Mouse (Mus musculus) CD4-positive, CD25-positive, alpha-beta regulatory T cell, adult 9 weeks (primary cell): ENCODE results near the gene Selenos. TPM values are rescaled to one million over a fixed set of nuclear protein-coding genes. Genes with fewer than 3 reads are reported as not detected.

ENCODE experiments used
- polyA plus RNA-seq: library from polyadenylated mRNA; unstranded; fragments of 100-300 nt; shearing (Covaris generic); gene quantifications from one replicate; pipeline ENCODE4 v1.2.1, GENCODE M21; 2017

Gene Selenos
- 168 TPM for polyA plus RNA-seq

DNA sequence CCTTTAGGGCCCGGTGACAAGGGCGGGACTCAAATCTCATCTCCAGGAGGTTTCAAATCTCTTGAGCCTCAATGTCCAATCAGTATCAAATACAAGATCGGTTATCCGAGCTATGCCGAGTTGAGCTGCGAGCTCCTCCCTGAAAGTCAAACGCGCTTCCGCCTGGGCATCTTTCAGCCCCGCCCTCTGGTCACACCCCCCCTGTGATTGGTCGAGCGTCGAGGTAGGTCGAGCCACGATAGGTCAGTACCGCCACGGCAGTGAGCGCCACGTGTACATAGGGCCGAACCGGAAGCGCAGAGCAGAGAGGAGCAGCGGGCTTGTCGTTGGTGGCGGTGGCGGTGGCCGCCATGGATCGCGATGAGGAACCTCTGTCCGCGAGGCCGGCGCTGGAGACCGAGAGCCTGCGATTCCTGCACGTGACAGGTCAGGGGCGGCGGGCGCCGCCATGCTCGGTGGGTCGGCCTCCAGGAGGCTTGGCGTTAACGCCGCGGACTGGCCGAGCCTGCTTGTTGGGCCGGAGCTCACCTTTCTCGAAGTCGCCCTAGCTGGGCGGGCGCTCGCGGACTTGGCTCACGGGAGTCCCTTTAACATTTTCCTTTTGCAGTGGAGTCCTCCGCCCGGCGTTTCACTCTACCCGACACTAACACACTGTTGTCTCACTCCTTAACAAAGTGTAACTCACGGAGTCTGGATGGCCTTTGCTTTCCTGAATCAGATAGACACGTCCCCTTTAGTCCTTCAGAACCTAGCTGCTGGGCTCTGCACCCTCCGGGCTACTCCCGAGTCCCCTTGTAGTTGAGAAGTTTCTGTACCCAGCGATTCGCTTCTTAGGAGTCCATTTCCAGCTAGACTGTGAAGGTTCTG is at the start of gene Selenos:
Selenos (plus strand) TSS at position 286 of the 867 bp plus-strand sequence.

DNA sequence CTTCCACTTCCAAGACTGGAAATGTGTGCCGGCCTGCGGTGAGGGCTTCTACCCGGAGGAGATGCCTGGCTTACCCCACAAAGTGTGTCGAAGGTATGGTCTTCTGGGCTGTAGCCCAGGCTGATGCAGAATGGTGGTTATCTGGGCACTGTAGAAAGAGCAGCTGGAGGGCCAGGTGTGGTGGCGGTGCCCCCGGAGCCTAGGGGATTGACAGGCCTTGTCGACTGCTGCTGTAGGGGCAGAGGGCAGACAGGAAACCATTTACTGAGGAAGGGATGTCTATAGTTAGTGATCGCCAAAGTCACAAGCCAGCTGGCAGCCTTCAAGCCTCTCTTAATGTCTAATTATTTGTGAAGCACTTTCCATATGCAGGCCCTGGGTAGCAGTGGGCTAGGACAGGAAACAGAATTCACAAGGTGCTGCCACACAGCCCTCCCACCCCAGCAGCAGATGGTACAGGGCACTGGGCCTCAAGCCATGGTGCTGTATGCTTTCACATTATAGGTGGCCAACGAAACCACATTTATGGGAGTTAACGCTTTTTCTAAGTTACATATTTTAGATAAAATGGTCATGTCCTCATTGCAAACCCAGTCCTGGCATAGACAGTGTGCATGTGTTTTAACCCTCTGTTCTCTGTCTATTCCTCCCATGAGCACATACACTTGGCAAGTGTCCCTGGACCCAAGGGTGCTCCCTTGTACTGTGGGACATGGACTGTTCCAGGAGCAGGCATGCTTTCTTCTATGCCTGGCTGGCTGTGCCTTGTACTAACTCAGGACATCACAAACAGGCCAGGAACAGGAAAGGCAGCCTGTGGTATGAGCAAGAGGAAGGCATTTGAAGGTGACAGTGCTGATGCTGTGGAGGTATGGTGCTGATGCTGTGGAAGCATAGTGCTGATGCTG is 35.6 kb upstream of the Selenos start, which contains the start of gene Gm45213:
Gm45213 (plus strand) TSS at position 51 of the 908 bp plus-strand sequence.

DNA sequence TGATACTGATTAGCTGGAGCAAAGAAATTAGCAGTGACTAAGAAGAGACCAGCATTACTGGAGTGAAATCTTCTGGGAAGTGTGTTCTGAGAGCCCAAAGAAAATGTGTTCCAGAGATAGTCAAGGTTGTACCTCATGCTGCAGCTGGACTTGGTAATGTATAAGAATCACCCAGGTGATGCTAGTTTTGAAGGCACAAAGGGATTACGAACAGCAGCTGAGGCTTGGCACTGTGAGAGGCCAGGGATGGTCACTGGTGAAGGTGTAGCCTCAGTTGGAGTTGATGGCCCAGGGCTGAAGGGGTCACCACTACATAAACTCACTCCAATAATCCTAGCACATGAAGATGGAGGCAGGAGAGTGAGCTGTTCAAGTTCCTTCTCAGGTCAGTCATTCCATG is 20.7 kb upstream of the Selenos start, which contains the start of gene Snrpa1:
Snrpa1 (plus strand) TSS at position 301 of the 400 bp plus-strand sequence.

DNA sequence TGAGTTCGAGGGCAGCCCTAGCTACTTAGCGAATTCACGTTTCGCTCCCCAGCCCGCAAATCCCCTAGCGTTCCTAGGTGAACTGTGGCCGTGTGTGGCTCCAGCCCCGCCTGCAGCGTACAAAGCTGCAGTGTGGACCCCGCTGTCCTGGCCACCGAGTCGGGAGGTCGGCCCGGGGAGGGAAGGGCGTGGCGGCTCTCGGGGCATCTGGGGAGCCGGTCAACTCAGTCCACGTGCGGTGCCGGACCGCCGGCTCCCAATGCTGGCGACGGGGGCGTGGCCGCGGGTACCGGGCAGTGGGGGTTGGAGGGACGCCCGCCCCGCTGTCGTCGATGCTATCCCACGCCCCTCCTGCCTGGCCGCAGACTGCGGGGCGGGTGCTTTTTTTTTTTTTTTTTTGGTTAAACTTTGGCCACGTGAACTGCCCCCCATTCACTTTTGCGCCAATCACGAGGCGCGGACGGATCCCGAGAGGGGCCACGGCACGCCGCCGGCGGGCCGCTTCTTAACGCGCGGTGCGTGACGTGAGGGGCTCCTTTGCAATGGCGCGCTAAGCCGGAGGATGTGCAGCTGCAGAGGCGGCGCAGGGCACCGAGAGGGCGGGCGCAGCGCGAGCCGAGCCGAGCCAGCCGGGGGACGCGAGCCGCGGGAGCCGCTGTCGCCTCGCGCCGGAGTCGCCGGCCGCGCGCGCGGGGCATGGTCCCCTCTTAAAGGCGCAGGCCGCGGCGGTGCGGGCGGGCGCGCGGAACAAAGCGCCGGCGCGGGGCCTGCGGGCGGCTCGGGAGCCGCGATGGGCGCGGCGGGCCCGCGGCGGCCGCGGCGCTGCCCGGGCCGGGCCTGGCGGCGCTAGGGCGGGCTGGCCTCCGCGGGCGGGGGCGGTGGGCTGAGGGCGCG is 29.8 kb downstream of the Selenos start, which contains the start of gene Chsy1:
Chsy1 (plus strand) TSS at position 555 of the 894 bp plus-strand sequence.

Other genes with a start within 250 kb of the Selenos start
- not detected for gene Pcsk6, start 217.9 kb upstream of the Selenos start, polyA plus RNA-seq
- gene Gm45213, start 36.0 kb upstream of the Selenos start, polyA plus RNA-seq: not detected
- 130 TPM for gene Snrpa1, start 20.6 kb upstream of the Selenos start, polyA plus RNA-seq
- gene Chsy1, start 29.9 kb downstream of the Selenos start, polyA plus RNA-seq: 1.6 TPM